Mouse (Mus musculus) ES-CJ7 (cell line): ENCODE measurements around the gene Pcbd1.
"Not testable (repeated sequence)": the region's sequence is repeated elsewhere in the genome, so short reads cannot be mapped to it uniquely, and the experiment has no call there.

ENCODE experiments used
- DNase-seq: peaks from one replicate; pipeline ENCODE4 v3.0.0; 2011; ENCODE audit warnings: low read depth, low spot score

Gene Pcbd1

DNA sequence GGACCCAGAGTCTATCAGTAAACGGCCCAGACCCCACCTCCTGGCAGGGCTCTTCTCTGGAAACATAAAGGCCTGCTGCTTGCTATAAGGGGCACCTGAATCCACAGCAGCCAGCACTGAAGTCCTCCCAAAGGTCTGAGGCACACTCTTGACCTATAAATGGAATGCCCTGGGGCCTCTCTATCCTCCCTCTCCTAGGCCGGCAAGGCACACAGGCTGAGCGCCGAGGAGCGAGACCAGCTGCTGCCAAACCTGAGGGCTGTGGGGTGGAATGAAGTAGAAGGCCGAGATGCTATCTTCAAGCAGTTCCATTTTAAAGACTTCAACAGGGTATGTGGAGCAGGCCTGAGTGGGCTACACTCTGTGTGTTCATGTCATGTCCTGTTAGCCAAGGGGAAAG lies 2.7 kb downstream of the Pcbd1 start:
- no peak for DNase-seq

DNA sequence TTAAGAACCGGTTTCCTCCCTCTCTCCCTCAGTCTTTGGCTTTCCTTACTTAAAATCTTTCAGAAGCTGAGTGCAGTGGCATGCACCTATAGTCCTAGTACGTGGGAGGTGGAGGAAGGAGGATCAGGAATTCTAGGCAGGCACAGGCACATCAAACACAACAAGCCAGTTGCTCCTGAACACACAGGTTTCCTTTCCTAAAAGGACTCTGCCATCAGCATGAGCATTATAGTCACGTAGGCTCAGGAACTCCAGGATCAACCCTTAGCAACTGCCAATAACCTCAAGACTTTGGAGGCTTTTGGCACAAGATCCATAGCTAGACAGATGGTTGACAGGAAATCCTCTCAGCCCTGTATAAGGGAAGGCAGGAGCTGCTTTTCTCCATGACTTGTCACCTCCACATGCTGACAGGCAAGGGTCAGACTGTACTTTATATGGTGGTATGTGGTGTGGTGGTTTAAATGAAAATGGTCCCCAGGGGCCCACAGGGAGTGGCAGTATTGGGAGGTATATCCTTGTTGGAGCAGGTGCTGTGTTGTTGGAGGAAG lies 14.5 kb downstream of the Pcbd1 start:
- DNase-seq, result no peak

GRCm38 (mm10) chr10:61114246-61114720 lies 25.2 kb downstream of the Pcbd1 start:
- no peak for DNase-seq

- DNase-seq, result not testable (repeated sequence)
These were observed 32.6 kb downstream of the Pcbd1 start for GRCm38 (mm10) chr10:61121732-61122131.

GRCm38 (mm10) chr10:61123276-61123913 lies 34.3 kb downstream of the Pcbd1 start:
- no peak for DNase-seq

GRCm38 (mm10) chr10:61124462-61124861 lies 35.3 kb downstream of the Pcbd1 start:
- DNase-seq, result no peak

- DNase-seq, result no peak
These were observed 39.7 kb downstream of the Pcbd1 start for GRCm38 (mm10) chr10:61128701-61129365.

DNA sequence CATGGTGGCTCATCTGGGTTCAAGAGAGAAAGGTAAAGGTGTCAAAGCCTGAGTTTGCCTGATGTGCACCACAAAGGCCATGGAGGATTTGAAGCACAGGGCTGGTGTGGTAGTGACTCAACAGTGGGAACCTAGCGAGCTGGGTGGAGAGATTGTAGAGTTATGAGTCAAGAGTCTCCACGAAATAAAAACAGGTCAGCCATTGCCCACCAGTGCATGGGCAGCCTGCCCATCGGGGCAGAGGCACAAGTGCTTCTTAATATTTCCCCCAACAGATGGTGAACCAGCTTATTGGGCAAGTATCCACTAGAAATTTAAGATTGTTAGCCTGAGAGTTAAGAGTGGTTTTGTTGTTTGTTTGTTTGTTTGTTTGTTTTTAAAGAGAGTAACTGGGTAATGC lies 41.8 kb downstream of the Pcbd1 start:
- no peak for DNase-seq

DNA sequence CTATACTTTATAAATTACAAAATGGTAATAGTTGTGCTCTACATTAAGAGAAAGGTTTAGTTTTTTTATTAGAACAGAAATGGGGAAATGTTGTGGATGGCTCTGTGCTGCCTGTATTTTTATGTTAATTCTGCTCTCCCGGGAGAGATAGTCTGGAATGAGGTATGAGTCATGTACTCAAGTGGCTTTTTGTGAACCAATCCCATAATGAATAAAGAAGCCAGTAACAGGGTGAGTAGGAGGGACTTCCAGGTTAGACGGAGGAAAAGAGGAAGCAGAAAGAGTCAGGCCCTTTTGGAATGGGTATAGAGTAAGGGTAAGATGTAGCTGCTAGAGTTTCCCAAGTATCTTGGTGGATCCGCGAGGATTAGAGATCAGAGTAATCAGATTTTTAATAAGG lies 44.9 kb downstream of the Pcbd1 start:
- peak; percentile 20 for DNase-seq

DNA sequence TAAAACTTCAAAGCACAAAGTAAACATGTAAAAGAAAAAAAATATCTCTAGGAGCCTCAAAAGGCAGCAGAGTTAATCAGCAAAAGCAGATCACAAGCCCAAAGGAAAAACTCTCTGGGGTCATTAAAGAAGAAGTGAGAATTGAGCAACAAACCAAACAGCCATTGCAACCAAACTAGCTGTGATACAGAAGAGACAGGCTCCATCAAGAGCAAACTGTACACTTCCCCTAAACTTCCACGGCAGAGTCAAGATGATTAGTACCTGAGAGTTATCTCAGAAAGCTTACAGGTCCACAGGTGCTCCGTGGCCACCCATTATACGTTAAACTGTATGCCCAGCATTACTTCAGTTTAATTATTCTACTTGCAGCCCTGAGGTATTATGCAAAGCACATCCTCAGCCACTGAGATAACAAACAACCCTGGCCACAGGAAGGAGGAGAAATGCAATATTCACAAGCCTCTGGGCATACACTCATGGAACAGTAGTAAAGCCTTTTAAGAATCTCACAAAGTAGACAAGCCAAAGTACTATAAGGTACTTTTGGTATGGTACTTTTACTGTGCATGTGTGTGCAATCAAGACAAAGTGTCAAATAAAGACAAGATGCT lies 46.2 kb downstream of the Pcbd1 start:
- DNase-seq, result no peak

- no peak for DNase-seq
These were observed 48.4 kb downstream of the Pcbd1 start for GRCm38 (mm10) chr10:61137567-61137966.

DNA sequence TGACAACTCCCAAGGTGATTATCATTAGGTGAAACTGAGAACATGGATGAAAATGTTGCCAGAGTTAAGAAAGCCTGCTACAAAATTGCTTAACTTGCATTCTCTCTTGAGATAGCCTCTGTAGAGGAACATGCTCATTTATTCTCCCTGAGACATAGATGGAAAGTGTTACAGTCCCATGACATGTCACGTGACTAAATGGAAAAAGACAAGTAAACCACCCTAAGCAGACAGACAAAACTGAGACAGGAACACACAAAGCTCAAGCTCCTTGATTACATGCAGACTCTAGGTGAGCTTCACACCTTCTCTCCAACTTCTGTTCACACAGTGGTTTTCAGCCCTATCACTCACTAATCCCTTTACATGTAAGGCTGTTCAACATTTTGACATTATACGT lies 54.2 kb downstream of the Pcbd1 start:
- no peak for DNase-seq
